Mouse (Mus musculus) midbrain, embryonic 15.5 days (tissue): Measurements from ENCODE around the gene Taok1. TPM values are rescaled to one million over a fixed set of nuclear protein-coding genes. Genes with fewer than 3 reads are reported as not detected.

Experiments
- ATAC-seq: fragments of 200-750 bp; cut with Nextera tagmentation; replicated peaks from 2 replicates; pipeline ENCODE4 v1.8.0; 2017; ENCODE audit warnings: moderate TSS enrichment
- H3K27ac ChIP-seq: fragments of 300-500 bp; sonication (generic); 2 replicates; pipeline ENCODE4 v1.5.1; 2015; ENCODE audit warnings: mild to moderate bottlenecking, inconsistent platforms
- H3K27me3 ChIP-seq: fragments of 300-500 bp; sonication (generic); replicated peaks from 2 replicates; pipeline ENCODE4 v1.6.1; 2015; ENCODE audit warnings: inconsistent platforms
- H3K36me3 ChIP-seq: fragments of 300-500 bp; sonication (generic); replicated peaks from 2 replicates; pipeline ENCODE4 v1.6.1; 2015; ENCODE audit warnings: inconsistent platforms
- H3K4me1 ChIP-seq: fragments of 300-500 bp; sonication (generic); 2 replicates; pipeline ENCODE4 v1.6.1; 2015; ENCODE audit warnings: inconsistent platforms
- H3K4me2 ChIP-seq: fragments of 300-500 bp; sonication (generic); 2 replicates; pipeline ENCODE4 v1.6.1; 2015; ENCODE audit warnings: inconsistent platforms, mild to moderate bottlenecking, moderate library complexity
- H3K4me3 ChIP-seq: fragments of 300-500 bp; sonication (generic); 2 replicates; pipeline ENCODE4 v1.5.1; 2015; ENCODE audit warnings: mild to moderate bottlenecking, inconsistent platforms
- H3K9ac ChIP-seq: fragments of 300-500 bp; sonication (generic); 2 replicates; pipeline ENCODE4 v1.6.1; 2015; ENCODE audit warnings: mild to moderate bottlenecking, inconsistent platforms
- H3K9me3 ChIP-seq: fragments of 300-500 bp; sonication (generic); 2 replicates; pipeline ENCODE4 v1.6.1; 2016; ENCODE audit warnings: inconsistent platforms
- WGBS: fragments of 180-500 bp; shearing (Covaris S2); methylation state at CpG from one replicate; pipeline ENCODE4 v1.1.7; 2015; ENCODE audit warnings: mixed read lengths; 5-methylcytosine and 5-hydroxymethylcytosine counted together
- polyA plus RNA-seq: library from polyadenylated mRNA; unstranded; fragments of >200 nt; fragmentation: Nextera tagmentation; extraction: Ambion mirVana; gene quantifications from 2 replicates; pipeline ENCODE4 v1.2.1, GENCODE M21; 2015

Taok1 gene
- polyA plus RNA-seq, 1 experiment from 2014 or later, result 24.2 TPM

DNA sequence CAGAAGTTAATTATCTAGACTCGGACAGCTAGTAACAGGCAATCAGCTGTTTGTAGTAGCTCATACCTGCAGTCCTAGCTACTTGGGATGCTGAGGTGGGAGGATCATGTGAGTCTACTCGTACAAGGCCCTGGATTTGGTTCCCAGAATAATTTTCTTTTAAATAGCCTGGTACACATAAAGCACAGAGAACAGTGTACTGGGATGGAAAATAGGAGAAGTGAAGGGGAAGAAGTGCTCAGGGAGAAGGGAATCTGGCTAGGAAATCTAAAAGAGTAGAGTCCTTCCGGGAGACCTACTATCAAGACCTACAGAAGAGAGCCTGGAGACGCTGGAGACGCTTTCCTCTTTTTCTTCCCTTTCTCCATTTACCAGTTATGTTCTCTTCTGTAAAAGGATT is 16.4 kb upstream of the Taok1 start:
- Histone ChIP-seq H3K4me2 (peak overlapping the region; percentile 77), H3K9me3 (no peaks in the 10 kb centered on the region), H3K27me3 (no peaks in the 10 kb centered on the region), H3K36me3 (no peaks in the 10 kb centered on the region), H3K9ac (peak overlapping the region; percentile 41), H3K4me3 (peak overlapping the region; percentile 41), H3K27ac (peak overlapping the region; percentile 83), H3K4me1 (peaks cover 27% of the 10 kb centered on the region)
- no peak for ATAC-seq
- WGBS, result 25% methylated on average over 5 of the region's 5 CpGs

- 70% methylated on average over 5 of the region's 5 CpGs for WGBS
- Histone ChIP-seq H3K4me1 (peaks cover 27% of the 10 kb centered on the region), H3K27me3 (no peaks in the 10 kb centered on the region), H3K27ac (no peak overlapping the region), H3K4me3 (no peak overlapping the region), H3K9me3 (no peaks in the 10 kb centered on the region), H3K4me2 (no peak overlapping the region), H3K36me3 (no peaks in the 10 kb centered on the region), H3K9ac (no peak overlapping the region)
- ATAC-seq, result no peak
Observed at GRCm38 (mm10) chr11:77621902-77622535, 14.4 kb upstream of the Taok1 start.

GRCm38 (mm10) chr11:77615084-77615624 is 7.5 kb upstream of the Taok1 start:
- no peaks in the 10 kb centered on the region for H3K9me3 ChIP-seq
- no peak overlapping the region for H3K4me3 ChIP-seq
- no peaks in the 10 kb centered on the region for H3K36me3 ChIP-seq
- 77% methylated on average over 5 of the region's 5 CpGs for WGBS
- no peaks in the 10 kb centered on the region for H3K4me1 ChIP-seq
- H3K4me2 ChIP-seq, result no peak overlapping the region
- H3K9ac ChIP-seq, result no peak overlapping the region
- no peaks in the 10 kb centered on the region for H3K27me3 ChIP-seq
- no peak for ATAC-seq
- H3K27ac ChIP-seq, result no peak overlapping the region

DNA sequence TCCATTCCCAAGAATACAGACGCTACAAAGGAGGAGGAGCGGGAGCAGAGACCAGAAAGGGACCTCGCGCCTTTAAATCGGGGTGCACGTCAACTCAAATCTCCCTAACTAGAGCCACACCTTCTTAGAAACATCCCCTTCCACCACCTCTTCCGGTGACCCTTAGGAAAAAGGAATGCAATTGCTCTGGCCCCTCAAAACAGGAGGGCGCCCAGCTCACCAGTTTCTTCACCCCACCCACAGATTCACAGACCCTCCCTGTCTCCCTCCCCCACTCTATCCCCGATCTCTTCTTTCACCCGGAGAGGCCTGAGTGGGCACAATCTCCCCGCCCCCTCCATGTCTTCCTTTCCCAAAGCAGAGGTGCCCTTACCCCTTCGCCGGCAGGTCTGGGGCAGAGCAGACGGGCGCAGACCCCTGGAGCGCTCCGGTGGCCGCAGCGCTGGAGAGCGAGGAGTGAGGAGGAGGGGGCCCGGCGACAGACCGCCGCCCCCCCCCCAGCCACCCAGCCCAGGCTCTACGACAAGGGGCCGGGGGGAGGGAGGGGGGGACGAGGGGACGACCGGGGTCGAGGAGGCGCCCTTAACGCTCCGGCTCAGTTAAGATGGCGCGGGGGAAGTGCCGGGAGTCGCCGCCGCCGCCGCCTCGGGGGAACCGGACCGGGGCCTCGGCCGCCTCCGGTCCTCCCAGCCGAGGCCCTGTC is 629 bp downstream of the Taok1 start:
- ATAC-seq, result peak; percentile 76
- Histone ChIP-seq H3K27me3 (no peaks in the 10 kb centered on the region), H3K27ac (peak overlapping the region; percentile 95), H3K9ac (peak overlapping the region; percentile 100), H3K9me3 (no peaks in the 10 kb centered on the region), H3K36me3 (no peaks in the 10 kb centered on the region), H3K4me2 (peak overlapping the region; percentile 81), H3K4me1 (peaks cover 33% of the 10 kb centered on the region), H3K4me3 (peak overlapping the region; percentile 99)
- WGBS, result 0% methylated on average over 38 of the region's 48 CpGs

DNA sequence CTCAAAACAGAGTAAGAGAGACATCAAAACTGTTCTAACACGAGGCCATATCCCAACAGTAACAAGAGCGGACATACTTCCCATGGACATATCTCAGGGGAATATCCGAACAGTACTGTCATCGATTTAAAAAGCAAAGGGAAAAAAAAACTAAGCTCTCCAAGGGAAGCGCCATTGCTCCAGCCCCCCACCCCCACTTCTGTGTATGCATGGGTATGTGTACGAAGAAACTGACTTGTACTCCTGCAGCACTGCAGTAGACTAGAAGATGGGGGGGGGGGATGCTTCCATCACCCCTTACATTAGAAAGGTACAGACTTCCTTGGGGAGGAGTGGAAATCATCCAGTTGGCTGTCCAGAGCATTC is 1.2 kb downstream of the Taok1 start:
- Histone ChIP-seq H3K36me3 (no peaks in the 10 kb centered on the region), H3K4me1 (peaks cover 33% of the 10 kb centered on the region), H3K4me3 (peak overlapping the region; percentile 99), H3K27ac (peak overlapping the region; percentile 95), H3K4me2 (peak overlapping the region; percentile 81), H3K27me3 (no peaks in the 10 kb centered on the region), H3K9ac (peak overlapping the region; percentile 100), H3K9me3 (no peaks in the 10 kb centered on the region)
- 3% methylated on average over 6 of the region's 6 CpGs for WGBS
- ATAC-seq, result peak; percentile 41

DNA sequence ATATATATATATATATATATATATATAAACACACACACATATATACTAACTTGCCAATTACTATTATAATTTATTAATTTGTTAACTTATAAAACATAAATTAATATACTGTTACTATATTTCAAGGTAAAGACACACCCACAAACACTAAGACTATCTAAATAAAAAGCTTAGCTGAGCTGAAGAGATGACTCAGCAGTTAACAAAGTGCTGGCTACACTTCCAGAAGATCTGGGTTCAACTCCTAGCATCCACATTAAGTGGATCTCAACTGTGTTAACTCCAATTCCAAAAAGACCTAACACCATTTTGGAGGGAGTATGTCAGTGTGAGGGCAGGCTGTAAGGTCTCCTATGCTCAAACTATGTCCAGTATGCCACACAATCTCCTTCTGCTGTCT is 10.3 kb downstream of the Taok1 start:
- Histone ChIP-seq H3K4me3 (no peak overlapping the region), H3K4me2 (no peak overlapping the region), H3K27me3 (no peaks in the 10 kb centered on the region), H3K9me3 (no peaks in the 10 kb centered on the region), H3K4me1 (no peaks in the 10 kb centered on the region), H3K27ac (no peak overlapping the region), H3K36me3 (no peaks in the 10 kb centered on the region), H3K9ac (no peak overlapping the region)
- ATAC-seq, result no peak

DNA sequence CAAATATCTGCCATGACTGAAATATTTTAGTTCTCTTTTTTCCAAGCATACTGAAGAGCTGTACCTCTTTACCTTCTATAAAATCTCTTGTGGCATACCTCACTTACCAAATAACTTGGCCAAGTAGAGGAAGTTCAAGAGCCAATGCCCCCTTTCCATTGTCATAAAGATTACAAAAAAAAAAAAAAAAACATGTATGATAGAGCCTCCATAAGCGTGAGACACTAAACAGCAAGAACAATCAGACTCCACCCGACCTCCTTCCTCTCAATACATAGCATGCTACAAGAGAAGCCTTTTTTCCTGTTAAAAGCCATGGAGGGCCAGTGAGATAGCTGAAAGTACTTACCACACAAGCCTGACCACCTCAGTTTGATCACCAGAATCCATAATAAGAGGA is 16.2 kb downstream of the Taok1 start:
- Histone ChIP-seq H3K9ac (no peak overlapping the region), H3K4me2 (no peak overlapping the region), H3K4me1 (no peaks in the 10 kb centered on the region), H3K36me3 (no peaks in the 10 kb centered on the region), H3K27me3 (no peaks in the 10 kb centered on the region), H3K9me3 (no peaks in the 10 kb centered on the region), H3K27ac (no peak overlapping the region), H3K4me3 (no peak overlapping the region)
- WGBS, result 93% methylated on average over 2 of the region's 2 CpGs
- no peak for ATAC-seq

DNA sequence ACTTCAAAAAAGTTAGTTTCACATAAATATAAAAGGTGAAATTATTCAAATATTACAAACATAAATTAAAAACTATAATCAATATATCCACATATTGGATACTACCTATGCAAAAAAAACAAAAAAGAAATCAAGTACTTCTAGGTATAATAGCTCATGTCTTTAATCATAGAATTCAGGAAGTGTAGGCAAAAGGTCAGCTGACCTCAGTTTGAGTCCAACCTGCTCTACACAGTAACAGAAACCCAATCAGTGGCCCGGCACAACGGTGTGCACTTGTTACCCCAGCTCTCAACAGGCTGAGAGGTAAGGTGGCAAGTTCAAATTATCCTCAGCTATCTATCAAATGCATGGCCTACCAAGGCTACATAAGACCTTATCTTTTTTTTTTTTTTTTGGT is 16.8 kb downstream of the Taok1 start:
- WGBS, result 98% methylated on average over 2 of the region's 2 CpGs
- ATAC-seq, result no peak
- Histone ChIP-seq H3K4me3 (no peak overlapping the region), H3K9me3 (no peaks in the 10 kb centered on the region), H3K36me3 (no peaks in the 10 kb centered on the region), H3K27ac (no peak overlapping the region), H3K4me2 (no peak overlapping the region), H3K27me3 (no peaks in the 10 kb centered on the region), H3K9ac (no peak overlapping the region), H3K4me1 (no peaks in the 10 kb centered on the region)

DNA sequence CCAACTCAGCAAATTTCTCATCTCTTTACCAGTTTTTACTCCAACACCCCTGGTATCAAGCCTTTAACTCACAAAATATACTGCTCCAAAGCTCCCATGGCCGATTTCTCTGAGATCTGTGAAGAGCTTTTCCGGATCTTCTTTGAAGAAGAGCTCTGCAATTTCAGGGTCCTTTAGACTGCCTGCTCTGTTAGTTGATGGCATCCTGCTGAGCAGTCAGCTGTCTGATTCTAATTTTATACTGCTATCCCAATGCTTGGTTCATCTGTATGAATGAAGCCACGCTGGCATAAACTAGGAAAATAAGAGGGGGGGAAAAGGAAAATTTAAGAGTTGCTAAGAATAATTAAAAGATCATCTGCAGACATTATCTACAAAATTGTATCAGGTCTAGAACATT is 22.4 kb downstream of the Taok1 start:
- H3K9me3 ChIP-seq, result no peaks in the 10 kb centered on the region
- 76% methylated on average over 3 of the region's 3 CpGs for WGBS
- no peaks in the 10 kb centered on the region for H3K27me3 ChIP-seq
- ATAC-seq, result no peak
- peaks cover 18% of the 10 kb centered on the region; the same call in 1 of the 2 replicates for H3K36me3 ChIP-seq
- no peaks in the 10 kb centered on the region for H3K4me1 ChIP-seq
- no peak overlapping the region for H3K27ac ChIP-seq
- H3K4me2 ChIP-seq, result no peak overlapping the region
- no peak overlapping the region for H3K9ac ChIP-seq
- H3K4me3 ChIP-seq, result no peak overlapping the region

DNA sequence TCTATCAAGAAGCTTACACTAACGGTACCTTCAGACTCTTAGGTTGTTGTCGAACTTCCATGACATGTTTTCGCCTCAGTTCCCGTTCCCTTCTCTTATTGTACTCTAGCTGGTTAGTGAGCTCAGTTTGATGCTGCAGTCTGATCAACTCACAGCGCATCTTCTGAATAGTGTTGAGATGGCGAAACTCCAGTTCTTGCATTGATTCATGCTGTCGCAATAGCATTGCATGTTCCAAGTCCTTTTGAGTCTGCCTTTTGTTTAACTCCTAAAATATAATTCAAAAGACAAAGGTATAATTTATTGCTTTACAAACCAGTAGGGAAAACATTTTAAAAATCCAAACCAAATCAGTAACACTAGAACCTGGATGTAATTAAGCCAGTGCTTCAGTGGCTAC is 62.4 kb downstream of the Taok1 start:
- no peak for ATAC-seq
- Histone ChIP-seq H3K36me3 (peaks cover 51% of the 10 kb centered on the region), H3K4me1 (no peaks in the 10 kb centered on the region), H3K4me2 (no peak overlapping the region), H3K4me3 (no peak overlapping the region), H3K27me3 (no peaks in the 10 kb centered on the region), H3K9ac (no peak overlapping the region), H3K27ac (no peak overlapping the region), H3K9me3 (no peaks in the 10 kb centered on the region)
- WGBS, result 94% methylated on average over 7 of the region's 7 CpGs

GRCm38 (mm10) chr11:77532202-77532846 is 75.3 kb downstream of the Taok1 start:
- Histone ChIP-seq H3K27ac (no peak overlapping the region), H3K4me2 (no peak overlapping the region), H3K9ac (no peak overlapping the region), H3K9me3 (no peaks in the 10 kb centered on the region), H3K27me3 (no peaks in the 10 kb centered on the region), H3K4me1 (no peaks in the 10 kb centered on the region), H3K4me3 (no peak overlapping the region), H3K36me3 (peaks cover 6% of the 10 kb centered on the region; the same call in 1 of the 2 replicates)
- 91% methylated on average over 4 of the region's 4 CpGs for WGBS
- ATAC-seq, result no peak

DNA sequence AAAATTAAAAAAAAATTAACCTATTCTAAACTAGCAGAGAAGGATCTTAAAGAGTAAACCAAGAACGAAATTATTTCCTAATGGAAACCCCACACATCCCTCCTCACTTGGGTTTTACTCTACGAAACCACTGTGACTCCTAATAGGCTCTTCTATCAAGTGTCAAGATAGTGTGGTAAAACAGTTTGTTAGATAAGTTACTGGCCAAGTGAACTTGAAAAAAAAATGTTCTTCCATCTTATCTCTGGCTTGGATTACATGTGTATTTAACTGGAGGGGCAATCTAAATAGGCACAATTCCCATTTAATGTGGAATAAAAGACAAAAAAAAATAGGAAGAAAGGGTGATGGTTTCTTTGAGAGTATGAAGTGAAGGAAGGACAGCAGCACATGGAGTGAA is 76.8 kb downstream of the Taok1 start:
- H3K9me3 ChIP-seq, result no peaks in the 10 kb centered on the region
- H3K27ac ChIP-seq, result no peak overlapping the region
- no peaks in the 10 kb centered on the region; the same call in 1 of the 2 replicates for H3K36me3 ChIP-seq
- H3K9ac ChIP-seq, result no peak overlapping the region
- no peaks in the 10 kb centered on the region for H3K27me3 ChIP-seq
- no peak overlapping the region for H3K4me2 ChIP-seq
- no peaks in the 10 kb centered on the region for H3K4me1 ChIP-seq
- WGBS, result 94% methylated on average over 2 of the region's 2 CpGs
- H3K4me3 ChIP-seq, result no peak overlapping the region
- no peak for ATAC-seq
